Mouse (Mus musculus) kidney, embryonic 15.5 days (tissue): Measurements from ENCODE around the gene Gm6993. TPM values are rescaled to one million over a fixed set of nuclear protein-coding genes. Genes with fewer than 3 reads are reported as not detected.

ENCODE experiments used
- ATAC-seq: fragments of 200-750 bp; cut with Nextera tagmentation; replicated peaks from 2 replicates; pipeline ENCODE4 v1.8.0; 2017; ENCODE audit warnings: moderate TSS enrichment; ENCODE audit not compliant: low FRiP score
- H3K27ac ChIP-seq: fragments of 300-500 bp; sonication (generic); 2 replicates; pipeline ENCODE4 v1.5.1; 2015; ENCODE audit warnings: mild to moderate bottlenecking, inconsistent platforms
- H3K27me3 ChIP-seq: fragments of 300-500 bp; sonication (generic); 2 replicates; pipeline ENCODE4 v1.6.1; 2015; ENCODE audit warnings: inconsistent platforms
- H3K36me3 ChIP-seq: fragments of 300-500 bp; sonication (generic); 2 replicates; pipeline ENCODE4 v1.6.1; 2015; ENCODE audit warnings: inconsistent platforms
- H3K4me1 ChIP-seq: fragments of 300-500 bp; sonication (generic); 2 replicates; pipeline ENCODE4 v1.6.1; 2015; ENCODE audit warnings: inconsistent platforms
- H3K4me2 ChIP-seq: fragments of 300-500 bp; sonication (generic); 2 replicates; pipeline ENCODE4 v1.6.1; 2015; ENCODE audit warnings: moderate library complexity, mild to moderate bottlenecking, inconsistent platforms
- H3K4me3 ChIP-seq: fragments of 300-500 bp; sonication (generic); replicated peaks from 2 replicates; pipeline ENCODE4 v1.5.1; 2015; ENCODE audit warnings: mild to moderate bottlenecking, inconsistent platforms
- H3K9ac ChIP-seq: fragments of 300-500 bp; sonication (generic); 2 replicates; pipeline ENCODE4 v1.6.1; 2015; ENCODE audit warnings: mild to moderate bottlenecking, inconsistent platforms
- H3K9me3 ChIP-seq: fragments of 300-500 bp; sonication (generic); replicated peaks from 2 replicates; pipeline ENCODE4 v1.6.1; 2016; ENCODE audit warnings: inconsistent platforms
- WGBS: fragments of 180-500 bp; shearing (Covaris S2); methylation state at CpG from one replicate; pipeline ENCODE4 v1.1.7; 2015; ENCODE audit warnings: mixed read lengths; 5-methylcytosine and 5-hydroxymethylcytosine counted together
- polyA plus RNA-seq: library from polyadenylated mRNA; unstranded; fragments of >200 nt; fragmentation: Nextera tagmentation; extraction: Ambion mirVana; gene quantifications from 2 replicates; pipeline ENCODE4 v1.2.1, GENCODE M21; 2015

The Gm6993 gene
- polyA plus RNA-seq, 1 experiment from 2014 or later: not detected

DNA sequence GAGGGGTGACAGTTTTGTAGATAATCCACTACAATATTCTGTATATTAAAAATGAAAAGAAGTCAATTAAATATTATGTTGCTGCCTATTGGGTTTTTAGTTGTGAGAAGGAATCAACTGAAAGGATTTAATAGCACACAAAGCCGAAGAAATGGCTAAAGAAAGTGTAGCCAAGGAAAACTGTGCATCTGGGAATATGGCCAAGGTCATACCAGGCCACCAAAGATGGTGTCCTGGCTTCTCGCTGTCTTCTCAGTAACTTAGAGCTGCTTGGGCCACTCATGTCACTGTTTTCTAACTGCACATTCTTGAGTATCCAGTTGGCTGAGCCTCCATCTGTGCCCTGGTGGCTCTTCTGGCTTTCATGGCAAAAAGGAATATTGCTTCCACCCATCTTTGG is 3.4 kb downstream of the Gm6993 start:
- H3K27ac ChIP-seq: no peak overlapping the region
- no peaks in the 10 kb centered on the region for H3K9me3 ChIP-seq
- H3K27me3 ChIP-seq: no peaks in the 10 kb centered on the region
- H3K4me2 ChIP-seq: no peak overlapping the region
- no peaks in the 10 kb centered on the region for H3K36me3 ChIP-seq
- 66% methylated on average over 2 of the region's 2 CpGs for WGBS
- H3K9ac ChIP-seq: no peak overlapping the region
- H3K4me3 ChIP-seq: no peak overlapping the region
- no peak for ATAC-seq
- H3K4me1 ChIP-seq: peaks cover 33% of the 10 kb centered on the region

DNA sequence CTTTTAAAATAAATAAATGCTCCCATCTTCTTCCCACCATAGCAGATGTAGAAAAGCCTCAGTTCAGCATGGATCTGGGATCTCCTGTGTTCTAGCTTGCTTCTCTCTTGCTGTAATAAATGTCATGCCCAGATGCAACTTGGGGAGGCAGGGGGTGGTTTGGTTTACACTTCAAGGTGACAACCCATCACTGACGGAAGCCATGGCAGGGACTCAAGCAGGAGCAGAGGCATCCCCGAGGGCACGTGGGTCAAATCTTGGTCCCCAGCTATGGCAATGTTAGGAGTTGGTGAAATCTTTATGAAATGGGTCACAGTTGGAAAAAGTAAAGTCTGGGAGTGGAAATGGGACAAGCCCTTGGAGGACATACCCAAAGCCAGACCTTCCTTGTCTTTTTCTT is 4.1 kb downstream of the Gm6993 start:
- peaks cover 39% of the 10 kb centered on the region for H3K4me1 ChIP-seq
- WGBS: 90% methylated on average over 3 of the region's 3 CpGs
- no peak overlapping the region for H3K27ac ChIP-seq
- H3K36me3 ChIP-seq: no peaks in the 10 kb centered on the region
- no peaks in the 10 kb centered on the region for H3K27me3 ChIP-seq
- no peaks in the 10 kb centered on the region for H3K9me3 ChIP-seq
- H3K9ac ChIP-seq: no peak overlapping the region
- H3K4me2 ChIP-seq: no peak overlapping the region
- no peak overlapping the region for H3K4me3 ChIP-seq
- no peak for ATAC-seq

DNA sequence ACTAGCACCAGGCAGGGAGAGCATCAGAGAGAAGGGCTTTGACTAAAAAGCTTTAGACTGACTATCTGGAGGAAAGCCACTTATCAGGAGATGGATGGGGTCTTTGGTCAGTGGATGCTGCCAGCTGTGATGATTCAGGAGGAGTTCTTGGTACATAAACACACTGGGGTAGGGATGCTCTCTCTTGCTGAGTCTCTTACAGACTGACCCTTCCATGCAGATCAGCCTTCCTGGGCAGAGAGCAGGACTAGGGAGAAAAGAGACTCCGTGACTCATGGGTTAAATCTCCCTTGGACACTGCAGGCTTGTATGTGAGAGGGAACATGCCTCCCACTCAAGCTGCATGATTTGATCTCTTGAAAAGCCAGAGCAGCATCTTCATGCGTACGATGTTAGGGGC is 5.6 kb downstream of the Gm6993 start:
- H3K9ac ChIP-seq: no peak overlapping the region
- no peak overlapping the region for H3K4me2 ChIP-seq
- H3K4me1 ChIP-seq: peaks cover 39% of the 10 kb centered on the region
- WGBS: 25% methylated on average over 3 of the region's 3 CpGs
- no peaks in the 10 kb centered on the region for H3K9me3 ChIP-seq
- no peaks in the 10 kb centered on the region for H3K36me3 ChIP-seq
- no peak overlapping the region for H3K4me3 ChIP-seq
- no peak for ATAC-seq
- no peak overlapping the region; the same call in 1 of the 2 replicates for H3K27ac ChIP-seq
- H3K27me3 ChIP-seq: no peaks in the 10 kb centered on the region

DNA sequence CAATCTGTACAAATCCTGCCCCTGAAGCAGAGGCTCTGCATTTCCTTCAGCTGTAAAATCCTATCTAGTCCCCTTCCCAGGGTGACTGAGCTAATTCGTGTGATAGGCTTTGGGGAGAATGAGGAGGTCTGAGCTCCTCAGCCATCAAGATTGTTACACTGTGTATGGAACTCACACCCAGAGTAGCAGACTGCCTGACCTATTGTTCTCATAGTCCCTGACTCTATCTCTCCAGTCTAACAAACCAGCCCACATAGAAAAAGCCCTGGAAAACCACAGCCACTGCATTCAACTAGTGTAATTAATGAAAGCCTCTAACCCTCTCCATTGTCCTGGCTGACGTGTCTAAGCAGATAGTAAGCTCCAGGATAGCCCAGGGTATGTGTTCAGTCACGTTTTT is 6.0 kb downstream of the Gm6993 start:
- 49% methylated on average over 3 of the region's 3 CpGs for WGBS
- H3K4me3 ChIP-seq: no peak overlapping the region
- H3K4me1 ChIP-seq: peaks cover 39% of the 10 kb centered on the region
- H3K27me3 ChIP-seq: no peaks in the 10 kb centered on the region
- no peaks in the 10 kb centered on the region for H3K9me3 ChIP-seq
- no peak overlapping the region; the same call in 1 of the 2 replicates for H3K27ac ChIP-seq
- no peak overlapping the region for H3K4me2 ChIP-seq
- H3K9ac ChIP-seq: no peak overlapping the region
- ATAC-seq: no peak
- H3K36me3 ChIP-seq: no peaks in the 10 kb centered on the region

DNA sequence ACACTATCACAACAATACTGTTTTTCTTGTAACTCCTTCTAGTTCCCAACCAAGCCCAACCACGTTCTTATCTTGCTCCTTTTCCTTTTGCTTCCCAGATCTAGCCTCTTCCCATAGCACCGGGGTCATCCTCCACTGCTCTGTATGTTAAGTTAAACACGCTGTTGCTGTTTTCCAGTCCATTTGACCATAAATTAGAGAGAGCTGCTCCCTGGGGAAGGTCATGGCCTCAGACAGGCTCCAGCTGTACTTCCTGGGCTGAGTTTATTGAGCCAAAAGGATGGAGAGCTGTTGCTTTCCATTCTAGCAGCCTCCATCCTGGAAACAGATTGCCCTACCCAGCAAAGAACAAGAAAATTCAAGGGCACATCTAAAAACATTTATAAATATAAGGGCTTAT is 7.6 kb downstream of the Gm6993 start:
- peak overlapping the region; percentile 81 for H3K27ac ChIP-seq
- no peak overlapping the region for H3K9ac ChIP-seq
- no peak overlapping the region for H3K4me3 ChIP-seq
- H3K4me1 ChIP-seq: peaks cover 49% of the 10 kb centered on the region
- 4% methylated on average over 3 of the region's 3 CpGs for WGBS
- H3K4me2 ChIP-seq: peak overlapping the region; percentile 28
- no peaks in the 10 kb centered on the region for H3K9me3 ChIP-seq
- peak; percentile 89 for ATAC-seq
- no peaks in the 10 kb centered on the region for H3K27me3 ChIP-seq
- no peaks in the 10 kb centered on the region for H3K36me3 ChIP-seq

DNA sequence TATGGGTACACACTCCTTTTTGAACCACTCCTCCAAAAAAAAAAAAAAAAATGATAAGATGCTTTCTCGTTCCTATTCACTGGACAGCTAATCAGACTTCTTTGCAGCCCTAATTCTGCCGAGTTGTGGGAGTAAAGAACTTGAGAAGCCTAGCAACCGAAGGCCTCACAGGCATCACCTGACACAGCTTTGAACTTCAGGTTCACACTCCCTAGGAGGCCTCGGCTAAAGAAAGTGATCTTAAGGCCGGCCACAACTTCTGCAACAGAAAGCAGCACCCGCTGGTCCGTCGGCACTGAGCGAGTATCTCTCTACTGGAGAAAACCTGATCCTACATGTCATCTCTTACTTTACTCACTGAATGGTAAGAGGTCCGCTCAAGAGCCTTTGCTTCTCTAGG is 8.1 kb downstream of the Gm6993 start:
- H3K36me3 ChIP-seq: no peaks in the 10 kb centered on the region

DNA sequence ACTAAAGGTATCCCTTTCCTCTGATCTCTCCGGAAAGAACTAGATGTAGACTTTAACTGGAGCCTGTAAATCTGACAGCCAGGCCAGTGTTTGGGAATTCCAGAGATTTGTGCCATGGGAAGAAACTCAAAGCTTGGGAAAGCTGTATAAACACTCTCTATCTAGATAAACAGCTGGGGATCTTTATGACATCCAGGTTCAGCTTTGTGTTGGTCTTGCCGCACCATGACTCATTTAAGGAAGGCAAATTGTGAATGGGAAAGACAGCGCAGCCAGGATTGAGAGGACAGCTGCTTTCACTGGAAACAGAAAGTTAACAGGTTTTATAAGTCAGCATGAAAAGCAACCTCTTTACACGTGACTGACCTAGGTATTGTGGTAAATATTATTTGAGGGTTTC is 11.7 kb downstream of the Gm6993 start:
- no peak for ATAC-seq
- Histone ChIP-seq H3K9ac (no peak overlapping the region), H3K9me3 (no peaks in the 10 kb centered on the region), H3K4me3 (no peak overlapping the region), H3K27me3 (no peaks in the 10 kb centered on the region), H3K4me1 (peaks cover 43% of the 10 kb centered on the region), H3K36me3 (no peaks in the 10 kb centered on the region), H3K27ac (0 out of 2 replicates have a peak overlapping the region, but pooled peaks have one; percentile 37), H3K4me2 (no peak overlapping the region)
- 32% methylated on average over 4 of the region's 4 CpGs for WGBS

More for the DNA sequence above, 8.1 kb downstream of the Gm6993 start:
- whole genome bisulfite sequencing: 15% methylated on average over 10 of the region's 10 CpGs
- H3K4me2 ChIP-seq: peak overlapping the region; percentile 28
- H3K27me3 ChIP-seq: no peaks in the 10 kb centered on the region
- no peaks in the 10 kb centered on the region for H3K9me3 ChIP-seq
- ATAC-seq: peak; percentile 72
- peaks cover 49% of the 10 kb centered on the region for H3K4me1 ChIP-seq
- no peak overlapping the region for H3K9ac ChIP-seq
- peak overlapping the region; percentile 81 for H3K27ac ChIP-seq
- no peak overlapping the region for H3K4me3 ChIP-seq

DNA sequence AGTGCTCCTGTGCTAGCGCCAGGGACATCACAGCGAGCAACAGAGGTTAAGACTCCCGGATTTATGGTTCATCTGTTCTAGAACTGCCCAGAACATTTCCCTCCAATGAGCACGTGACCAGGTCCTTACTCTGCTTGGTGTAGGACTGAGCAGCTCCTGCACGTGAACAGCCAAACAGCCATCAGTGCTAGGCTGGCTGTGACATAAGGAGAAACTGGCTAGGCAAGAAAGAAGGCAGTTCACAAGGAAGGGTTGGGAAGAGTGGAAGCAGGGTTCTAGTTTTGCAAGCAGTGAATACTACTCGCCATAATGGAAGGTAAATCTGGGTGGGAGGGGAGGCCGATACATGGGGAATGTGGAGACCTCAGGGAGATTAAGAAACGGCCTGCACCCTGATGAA is 14.4 kb downstream of the Gm6993 start:
- 78% methylated on average over 8 of the region's 8 CpGs for WGBS
- Histone ChIP-seq H3K9me3 (no peaks in the 10 kb centered on the region), H3K27ac (0 out of 2 replicates have a peak overlapping the region, but pooled peaks have one; percentile 33), H3K36me3 (no peaks in the 10 kb centered on the region), H3K4me1 (peaks cover 24% of the 10 kb centered on the region), H3K9ac (no peak overlapping the region), H3K4me2 (no peak overlapping the region), H3K27me3 (no peaks in the 10 kb centered on the region), H3K4me3 (no peak overlapping the region)
- ATAC-seq: no peak

DNA sequence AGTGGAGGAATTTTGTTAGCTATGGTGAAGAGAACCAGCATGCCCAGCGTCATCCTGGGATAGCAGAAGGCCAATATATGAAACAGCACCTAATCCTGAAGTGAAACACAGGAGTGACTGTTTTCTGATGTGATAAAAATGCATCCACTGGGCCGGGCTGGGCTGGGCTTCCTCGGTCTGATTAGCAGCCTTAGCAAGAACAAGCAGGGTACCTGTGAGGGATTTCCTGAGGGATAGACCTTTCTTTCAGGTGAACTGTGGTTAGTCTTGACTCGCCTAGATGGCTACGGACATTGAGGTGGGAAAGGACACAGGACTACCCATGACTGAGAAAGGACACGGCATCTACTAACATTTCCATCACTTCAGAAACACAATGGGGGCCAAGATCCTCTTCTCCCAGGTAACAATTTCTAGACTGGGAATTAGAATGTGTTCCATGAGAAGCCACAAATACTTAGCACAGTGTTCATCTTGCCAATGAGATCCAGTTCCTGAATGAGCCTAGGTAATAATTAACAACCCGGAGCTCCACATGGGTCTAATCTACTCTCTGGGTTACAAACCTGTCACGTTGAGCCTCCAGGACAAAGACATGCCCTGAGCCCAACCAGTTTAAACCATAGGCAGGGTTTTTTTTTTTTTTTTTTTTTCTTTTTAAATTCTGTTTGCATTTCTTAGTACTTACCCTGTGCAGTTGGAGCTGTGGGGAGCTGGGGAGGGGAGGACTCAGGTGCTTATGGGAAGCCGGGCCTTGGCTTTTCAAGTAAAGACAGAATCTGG is 15.7 kb downstream of the Gm6993 start:
- ATAC-seq: peak; percentile 91
- H3K9me3 ChIP-seq: no peaks in the 10 kb centered on the region
- H3K36me3 ChIP-seq: no peaks in the 10 kb centered on the region
- peak overlapping the region; percentile 87 for H3K27ac ChIP-seq
- peaks cover 24% of the 10 kb centered on the region for H3K4me1 ChIP-seq
- H3K4me3 ChIP-seq: no peak overlapping the region
- no peak overlapping the region for H3K4me2 ChIP-seq
- 58% methylated on average over 9 of the region's 9 CpGs for WGBS
- no peak overlapping the region for H3K9ac ChIP-seq
- no peaks in the 10 kb centered on the region for H3K27me3 ChIP-seq

DNA sequence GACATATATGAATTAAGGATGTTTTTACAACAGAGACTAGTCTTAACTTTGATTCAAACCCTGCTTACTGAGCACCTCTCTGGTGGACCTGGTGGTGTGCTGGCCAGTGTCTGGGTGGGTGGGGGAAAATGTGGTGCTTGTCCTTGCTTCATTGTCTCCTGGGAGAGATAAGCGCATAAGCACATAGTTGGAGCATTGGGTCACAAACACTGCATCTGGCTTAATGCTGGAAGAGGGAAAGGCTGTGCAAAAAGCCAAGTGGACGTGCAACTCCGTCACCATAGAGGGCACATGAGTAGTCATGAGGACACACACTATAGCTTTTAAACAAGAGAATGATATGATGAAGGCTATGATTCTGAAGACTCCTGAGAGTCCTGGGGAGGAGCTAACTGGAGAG is 21.3 kb downstream of the Gm6993 start:
- no peaks in the 10 kb centered on the region for H3K27me3 ChIP-seq
- ATAC-seq: no peak
- H3K9me3 ChIP-seq: no peaks in the 10 kb centered on the region
- 79% methylated on average over 3 of the region's 3 CpGs for WGBS
- peaks cover 41% of the 10 kb centered on the region for H3K4me1 ChIP-seq
- H3K27ac ChIP-seq: no peak overlapping the region
- H3K9ac ChIP-seq: no peak overlapping the region
- no peak overlapping the region for H3K4me2 ChIP-seq
- no peak overlapping the region for H3K4me3 ChIP-seq
- no peaks in the 10 kb centered on the region for H3K36me3 ChIP-seq

DNA sequence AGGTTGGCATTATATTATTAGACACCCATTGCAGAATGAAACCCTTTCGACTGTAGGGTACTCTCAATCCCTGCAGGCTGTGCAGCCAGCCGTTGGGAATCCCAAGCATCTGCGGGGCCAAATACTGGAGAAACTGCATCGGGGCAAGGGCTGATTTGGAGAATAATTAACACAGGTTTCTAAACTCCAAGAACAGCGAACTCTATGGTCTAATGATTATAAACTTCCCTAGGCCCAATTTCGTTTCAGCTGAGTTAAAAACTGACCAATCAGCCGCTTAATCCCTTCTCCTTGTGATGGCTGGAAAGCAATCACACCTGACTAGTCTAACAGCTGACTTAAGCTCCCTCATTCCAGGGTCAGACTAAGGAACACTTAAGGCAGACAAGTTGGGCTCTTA is 23.4 kb downstream of the Gm6993 start:
- H3K9ac ChIP-seq: no peak overlapping the region

DNA sequence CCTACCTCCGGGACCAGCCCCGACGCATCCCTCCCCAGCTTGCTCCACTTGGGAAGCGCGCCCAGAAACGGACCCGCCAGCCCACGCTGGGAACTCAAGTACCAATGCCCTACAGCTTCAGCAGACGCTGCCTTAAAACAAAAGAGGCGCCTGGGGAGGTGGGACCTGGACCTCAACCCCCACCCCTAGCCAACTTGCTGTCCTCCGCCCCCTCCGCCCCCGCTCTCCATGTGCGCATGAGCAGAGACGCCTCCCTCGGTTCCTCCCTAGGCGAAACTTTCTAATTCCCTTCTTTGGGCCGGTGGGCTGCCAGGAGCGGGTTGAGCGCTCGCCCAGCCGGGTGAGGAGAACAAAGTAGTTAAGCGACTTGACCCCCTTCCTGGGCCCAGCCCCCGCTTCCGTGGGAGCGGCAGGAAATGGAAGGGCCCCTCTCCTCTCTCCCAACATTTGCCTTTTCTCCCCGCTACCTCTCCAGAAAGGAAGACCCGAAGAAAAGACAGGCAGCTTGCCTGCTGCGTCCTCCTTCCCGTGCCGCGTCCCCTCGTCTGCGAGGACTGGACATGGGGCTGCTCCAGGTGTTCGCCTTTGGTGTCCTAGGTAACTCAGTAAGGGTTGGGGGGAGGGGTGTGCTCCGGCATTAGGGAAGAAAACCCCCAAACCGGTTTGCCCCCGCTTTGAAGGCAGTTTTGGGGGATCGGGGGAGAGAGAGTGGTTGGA is 24.6 kb downstream of the Gm6993 start, which contains the start of gene Lamb1:
Gene Lamb1, plus strand, starts transcription at position 230 of the 717 bp plus-strand sequence.
- Histone ChIP-seq H3K4me2 (peak within 1 kb of the TSS; percentile 81), H3K27ac (peak within 1 kb of the TSS; percentile 95), H3K36me3 (peaks cover 16% of the 10 kb centered on the region), H3K4me3 (peak within 1 kb of the TSS; percentile 75), H3K4me1 (peaks cover 67% of the 10 kb centered on the region), H3K9me3 (no peaks in the 10 kb centered on the region), H3K9ac (peak within 1 kb of the TSS; percentile 76), H3K27me3 (no peaks in the 10 kb centered on the region)
- WGBS: under 1% methylated on average over 38 of the region's 39 CpGs
- ATAC-seq: peak; percentile 49

More for the DNA sequence above, 23.4 kb downstream of the Gm6993 start:
- ATAC-seq: peak; percentile 55
- no peaks in the 10 kb centered on the region for H3K27me3 ChIP-seq
- peak overlapping the region; percentile 95 for H3K27ac ChIP-seq
- peak overlapping the region; percentile 75 for H3K4me3 ChIP-seq
- peaks cover 55% of the 10 kb centered on the region for H3K4me1 ChIP-seq
- 32% methylated on average over 7 of the region's 7 CpGs for WGBS
- H3K36me3 ChIP-seq: peaks cover 6% of the 10 kb centered on the region
- no peaks in the 10 kb centered on the region for H3K9me3 ChIP-seq
- H3K4me2 ChIP-seq: peak overlapping the region; percentile 81
